Mouse (Mus musculus) testis, adult 2 months (tissue): ENCODE measurements around the gene Cyp2d11.
"Not testable (repeated sequence)": the region's sequence is repeated elsewhere in the genome, so short reads cannot be mapped to it uniquely, and the experiment has no call there.

Experiments
- CTCF ChIP-seq: fragments of 200-500 bp; IDR thresholded peaks from 2 replicates; pipeline ENCODE4 v1.5.1; 2012; ENCODE audit warnings: low read depth, mild to moderate bottlenecking, inconsistent platforms, low read length, moderate library complexity; ENCODE audit not compliant: control insufficient read depth, insufficient read depth, insufficient replicate concordance
- POLR2A ChIP-seq: fragments of 200-500 bp; IDR thresholded peaks from 2 replicates; pipeline ENCODE4 v1.6.1; 2012; ENCODE audit warnings: low read depth, mild to moderate bottlenecking, inconsistent platforms, low read length, moderate library complexity; ENCODE audit not compliant: control insufficient read depth

- TF ChIP-seq POLR2A, CTCF: not testable (repeated sequence)
Observed at GRCm38 (mm10) chr15:82364561-82364960, 29.3 kb downstream of the Cyp2d11 start.
